Mouse (Mus musculus) kidney, embryonic 14.5 days (tissue): ENCODE data around the gene Luzp1. TPM values are rescaled to one million over a fixed set of nuclear protein-coding genes. Genes with fewer than 3 reads are reported as not detected.

Source experiments
- ATAC-seq: fragments of 200-750 bp; cut with Nextera tagmentation; 2 replicates; pipeline ENCODE4 v1.8.0; 2017; ENCODE audit warnings: moderate number of reproducible peaks, mild to moderate bottlenecking, moderate TSS enrichment, moderate library complexity; ENCODE audit not compliant: low FRiP score, low TSS enrichment
- H3K27ac ChIP-seq: fragments of 300-500 bp; sonication (generic); 2 replicates; pipeline ENCODE4 v1.5.1; 2014; ENCODE audit warnings: low read depth, mild to moderate bottlenecking, low read length, moderate library complexity, mixed read lengths
- H3K27me3 ChIP-seq: fragments of 300-500 bp; sonication (generic); 2 replicates; pipeline ENCODE4 v1.6.1; 2014; ENCODE audit warnings: mild to moderate bottlenecking, low read length; ENCODE audit not compliant: control insufficient read depth, insufficient read depth
- H3K36me3 ChIP-seq: fragments of 300-500 bp; sonication (generic); 2 replicates; pipeline ENCODE4 v1.6.1; 2014; ENCODE audit warnings: low read length, mixed read lengths; ENCODE audit not compliant: control insufficient read depth, insufficient read depth
- H3K4me1 ChIP-seq: fragments of 300-500 bp; sonication (generic); 2 replicates; pipeline ENCODE4 v1.6.1; 2014; ENCODE audit warnings: low read length, mixed read lengths; ENCODE audit not compliant: control insufficient read depth, insufficient read depth
- H3K4me2 ChIP-seq: fragments of 300-500 bp; sonication (generic); replicated peaks from 2 replicates; pipeline ENCODE4 v1.6.1; 2014; ENCODE audit warnings: low read depth, mild to moderate bottlenecking, low read length
- H3K4me3 ChIP-seq: fragments of 300-500 bp; sonication (generic); 2 replicates; pipeline ENCODE4 v1.5.1; 2014; ENCODE audit warnings: mild to moderate bottlenecking, low read length
- H3K9ac ChIP-seq: fragments of 300-500 bp; sonication (generic); 2 replicates; pipeline ENCODE4 v1.6.1; 2014; ENCODE audit warnings: low read depth, mild to moderate bottlenecking, low read length, moderate library complexity
- H3K9me3 ChIP-seq: fragments of 300-500 bp; sonication (generic); 2 replicates; pipeline ENCODE4 v1.6.1; 2016; ENCODE audit warnings: low read length; ENCODE audit not compliant: control insufficient read depth
- WGBS: fragments of 180-500 bp; shearing (Covaris S2); extraction: QIAGEN DNeasy Blood & Tissue Kit; methylation state at CpG from one replicate; pipeline ENCODE4 v1.1.7; 2014; 5-methylcytosine and 5-hydroxymethylcytosine counted together
- polyA plus RNA-seq: library from polyadenylated mRNA; unstranded; fragments of >200 nt; fragmentation: Nextera tagmentation; extraction: Ambion mirVana; gene quantifications from 2 replicates; pipeline ENCODE4 v1.2.1, GENCODE M21; 2014

Luzp1 gene
- polyA plus RNA-seq, 1 experiment from 2014 or later = 140 TPM

DNA sequence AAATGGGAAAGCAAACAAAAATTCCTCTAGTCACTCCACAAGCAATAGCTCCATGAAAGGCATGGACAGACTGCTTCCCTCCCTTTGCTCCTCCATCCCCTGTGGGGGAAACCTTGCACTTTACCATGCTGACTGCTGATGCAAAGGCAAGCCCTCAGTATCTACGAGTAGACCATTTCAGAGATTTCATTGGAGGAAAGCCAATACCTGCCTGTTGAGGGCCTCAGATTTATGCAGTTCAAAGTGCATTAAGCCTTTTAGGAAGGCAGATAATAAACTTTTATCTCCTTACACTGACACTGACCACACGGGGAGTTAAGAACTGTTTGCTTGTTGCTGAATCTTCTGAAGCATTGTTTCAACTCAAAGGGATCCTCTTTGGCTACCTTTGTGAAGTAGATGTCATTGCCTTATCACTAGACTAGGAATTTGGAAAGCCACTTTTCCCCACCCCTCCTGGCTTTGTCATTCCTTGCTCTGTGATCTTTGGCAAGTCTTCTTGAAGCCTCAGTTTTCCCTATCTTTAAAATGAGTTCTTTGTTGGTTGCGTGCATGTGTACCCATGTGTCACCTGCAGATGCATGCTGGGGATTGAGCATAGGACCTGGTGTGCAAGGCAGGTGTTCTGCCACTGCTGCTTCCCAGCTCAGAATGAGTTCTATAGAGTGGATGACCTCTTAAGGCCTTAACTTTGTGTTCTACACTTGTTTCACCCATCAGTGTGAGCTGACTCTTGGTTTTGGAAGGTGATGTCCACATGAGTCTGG lies 76.9 kb downstream of the Luzp1 start:
- no peak overlapping the region for H3K9ac ChIP-seq
- H3K4me1 ChIP-seq = 0 out of 2 replicates have a peak, but pooled peaks cover 4% of the 10 kb centered on the region
- no peaks in the 10 kb centered on the region for H3K27me3 ChIP-seq
- peaks cover 93% of the 10 kb centered on the region for H3K36me3 ChIP-seq
- WGBS = 63% methylated on average over 3 of the region's 3 CpGs
- no peaks in the 10 kb centered on the region for H3K9me3 ChIP-seq
- no peak overlapping the region for H3K4me3 ChIP-seq
- no peak for ATAC-seq
- H3K4me2 ChIP-seq = no peak overlapping the region
- H3K27ac ChIP-seq = no peak overlapping the region

DNA sequence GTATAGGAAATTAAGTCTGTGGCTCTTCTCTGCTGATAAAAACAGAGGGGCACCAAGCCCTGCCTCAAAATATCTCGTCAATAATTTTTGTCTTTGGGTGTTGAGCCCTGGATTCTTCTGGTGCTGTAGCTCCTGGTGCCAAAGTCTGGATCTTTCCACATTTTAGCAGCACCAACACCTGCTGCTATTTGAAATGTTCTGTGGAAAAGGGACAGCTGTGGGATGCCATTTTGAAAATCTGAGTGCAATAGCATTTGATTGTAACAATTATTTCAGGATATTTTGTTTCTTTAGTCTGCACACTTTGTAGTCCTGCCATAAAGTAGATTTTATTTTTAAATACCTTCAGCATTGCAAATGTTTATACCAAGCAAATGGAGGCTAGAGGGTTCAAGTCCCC lies 78.2 kb downstream of the Luzp1 start:
- Histone ChIP-seq H3K27me3 (no peaks in the 10 kb centered on the region), H3K4me1 (0 out of 2 replicates have a peak, but pooled peaks cover 4% of the 10 kb centered on the region), H3K36me3 (peaks cover 93% of the 10 kb centered on the region), H3K9ac (no peak overlapping the region), H3K27ac (no peak overlapping the region), H3K9me3 (no peaks in the 10 kb centered on the region), H3K4me2 (no peak overlapping the region), H3K4me3 (no peak overlapping the region)
- WGBS = 81% methylated on average over 1 of the region's 1 CpGs
- no peak for ATAC-seq

DNA sequence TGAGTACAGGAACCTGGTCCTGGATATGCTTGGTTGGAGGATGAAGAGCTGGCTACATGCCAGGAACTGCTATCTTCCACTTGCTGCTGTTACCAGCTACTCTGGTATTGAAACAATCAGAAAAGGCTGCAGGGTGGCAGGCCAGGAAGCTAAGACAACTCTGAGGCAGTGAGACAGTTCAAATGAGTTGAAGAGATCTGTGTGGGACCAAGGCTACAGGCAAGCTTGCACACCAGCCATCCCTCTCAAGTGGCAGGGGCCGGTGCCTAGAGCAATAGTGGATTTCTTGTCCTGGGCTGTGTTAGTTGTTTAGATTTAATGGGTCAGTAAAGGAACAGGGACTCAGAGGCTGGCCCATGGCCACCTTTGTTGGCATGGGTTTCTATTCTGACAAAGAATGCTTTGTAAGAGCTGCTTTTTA lies 78.8 kb downstream of the Luzp1 start:
- no peak overlapping the region for H3K9ac ChIP-seq
- H3K36me3 ChIP-seq = peaks cover 93% of the 10 kb centered on the region
- no peaks in the 10 kb centered on the region for H3K27me3 ChIP-seq
- whole genome bisulfite sequencing = 100% methylated on average over 1 of the region's 1 CpGs
- no peak overlapping the region for H3K27ac ChIP-seq
- H3K4me2 ChIP-seq = no peak overlapping the region
- 0 out of 2 replicates have a peak, but pooled peaks cover 4% of the 10 kb centered on the region for H3K4me1 ChIP-seq
- ATAC-seq = no peak
- no peak overlapping the region for H3K4me3 ChIP-seq
- no peaks in the 10 kb centered on the region for H3K9me3 ChIP-seq

DNA sequence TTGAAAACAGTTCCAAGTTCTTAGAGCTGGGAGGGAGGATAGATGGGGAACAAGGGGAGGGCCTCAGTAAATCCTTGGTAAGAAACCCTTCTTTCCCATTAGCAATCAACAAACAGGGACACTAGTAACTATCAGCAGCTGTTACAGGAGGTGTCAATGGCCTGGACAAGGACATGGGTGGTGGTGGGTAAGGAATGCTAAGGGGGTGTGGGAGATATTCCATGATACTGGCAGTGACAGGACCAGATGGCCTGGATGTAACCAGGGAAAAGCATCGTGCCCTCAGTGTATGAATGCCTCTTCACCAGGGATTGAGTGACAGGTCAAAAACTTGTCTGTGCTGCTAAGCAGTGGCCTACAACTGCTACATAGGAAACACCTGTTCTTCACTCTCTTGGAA lies 83.5 kb downstream of the Luzp1 start:
- Histone ChIP-seq H3K27ac (no peak overlapping the region), H3K27me3 (no peaks in the 10 kb centered on the region), H3K4me2 (no peak overlapping the region), H3K36me3 (peaks cover 96% of the 10 kb centered on the region), H3K9me3 (no peaks in the 10 kb centered on the region), H3K4me3 (no peak overlapping the region), H3K9ac (no peak overlapping the region), H3K4me1 (0 out of 2 replicates have a peak, but pooled peaks cover 4% of the 10 kb centered on the region)
- no peak for ATAC-seq
- 77% methylated on average over 1 of the region's 1 CpGs for WGBS

DNA sequence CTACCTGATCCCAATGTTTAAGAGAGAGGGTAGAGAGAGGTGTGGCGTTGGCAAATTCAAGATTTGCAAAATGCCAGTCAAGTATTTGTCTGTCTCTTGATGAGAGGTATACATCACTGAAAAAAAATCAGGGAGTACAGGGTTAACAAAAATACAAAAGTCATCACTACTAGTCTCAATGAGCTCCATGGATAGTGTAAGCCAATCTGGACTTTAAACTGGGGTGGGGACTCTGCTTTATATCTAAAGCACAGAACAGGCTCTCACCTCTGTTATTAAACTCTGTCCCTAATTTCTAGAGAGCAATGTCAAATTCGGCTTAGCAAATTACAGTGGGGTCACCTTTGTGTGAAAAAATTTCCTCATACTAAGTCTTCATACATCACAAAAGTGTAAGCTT lies 88.1 kb downstream of the Luzp1 start:
- Histone ChIP-seq H3K36me3 (peaks cover 94% of the 10 kb centered on the region), H3K4me3 (no peak overlapping the region), H3K9me3 (no peaks in the 10 kb centered on the region), H3K4me1 (no peaks in the 10 kb centered on the region), H3K27ac (no peak overlapping the region), H3K27me3 (no peaks in the 10 kb centered on the region), H3K4me2 (no peak overlapping the region), H3K9ac (no peak overlapping the region)
- no peak for ATAC-seq
- 91% methylated on average over 2 of the region's 2 CpGs for WGBS

DNA sequence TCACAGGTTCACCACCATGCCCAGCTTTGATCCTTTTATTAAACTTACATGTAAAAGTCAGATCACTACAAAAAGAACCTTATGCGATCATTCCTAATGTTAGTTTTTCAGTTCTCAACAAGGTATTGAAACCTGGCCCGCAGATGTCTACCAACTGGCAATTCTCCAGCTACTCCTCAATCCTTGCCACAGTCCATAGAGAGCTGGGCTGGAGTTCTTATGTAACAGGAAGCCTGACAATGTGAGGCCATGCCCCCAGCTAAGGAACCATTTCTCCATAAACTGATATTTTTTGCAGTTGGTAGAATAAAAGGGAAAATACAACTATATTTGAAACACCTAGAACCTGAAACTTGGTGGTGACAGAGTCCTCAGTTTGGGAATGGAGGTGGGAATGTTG lies 90.1 kb downstream of the Luzp1 start:
- WGBS = 91% methylated on average over 2 of the region's 2 CpGs

DNA sequence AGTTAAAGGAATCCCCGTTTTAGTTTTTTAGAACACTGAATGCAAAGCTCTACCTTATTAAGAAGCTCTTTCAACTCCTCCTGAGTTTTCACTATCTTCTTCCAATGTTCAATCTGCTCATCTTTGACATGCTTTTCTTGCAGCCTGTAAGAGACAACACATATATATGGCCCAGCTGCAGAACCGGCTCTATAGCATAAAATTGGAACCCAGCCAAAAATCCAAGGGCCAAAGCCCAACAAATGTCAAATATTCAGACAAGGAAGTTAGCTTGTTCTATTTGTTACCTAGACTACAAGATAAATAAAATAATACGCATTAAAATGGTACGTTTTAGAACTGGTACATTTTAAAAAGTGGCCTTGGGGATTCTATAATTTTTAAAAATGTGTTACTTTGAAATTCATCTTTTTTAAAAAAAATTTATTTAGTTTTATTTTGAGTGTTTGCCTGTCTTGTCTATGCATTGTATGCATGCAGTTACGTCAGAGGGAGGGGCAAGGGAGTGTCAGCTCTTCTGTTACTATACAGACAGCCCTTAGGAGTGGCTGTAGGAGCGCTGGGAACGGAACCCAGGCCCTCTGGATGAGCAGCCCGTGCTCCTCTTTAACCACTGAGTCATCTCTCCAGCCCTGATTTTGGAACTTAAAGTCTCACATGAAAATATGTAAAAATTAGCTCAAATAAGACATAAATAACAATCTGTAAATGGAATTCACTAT lies 90.9 kb downstream of the Luzp1 start:
- H3K36me3 ChIP-seq = peaks cover 92% of the 10 kb centered on the region
- WGBS = 90% methylated on average over 8 of the region's 8 CpGs
- no peak overlapping the region for H3K27ac ChIP-seq
- H3K4me3 ChIP-seq = no peak overlapping the region
- no peak for ATAC-seq
- H3K4me1 ChIP-seq = no peaks in the 10 kb centered on the region
- H3K4me2 ChIP-seq = no peak overlapping the region
- no peak overlapping the region for H3K9ac ChIP-seq
- no peaks in the 10 kb centered on the region for H3K9me3 ChIP-seq
- H3K27me3 ChIP-seq = no peaks in the 10 kb centered on the region

More for the DNA sequence above, 90.1 kb downstream of the Luzp1 start:
- Histone ChIP-seq H3K36me3 (peaks cover 90% of the 10 kb centered on the region), H3K4me1 (no peaks in the 10 kb centered on the region), H3K27me3 (no peaks in the 10 kb centered on the region), H3K9me3 (no peaks in the 10 kb centered on the region), H3K4me2 (no peak overlapping the region), H3K9ac (no peak overlapping the region), H3K27ac (no peak overlapping the region), H3K4me3 (no peak overlapping the region)
- no peak for ATAC-seq

DNA sequence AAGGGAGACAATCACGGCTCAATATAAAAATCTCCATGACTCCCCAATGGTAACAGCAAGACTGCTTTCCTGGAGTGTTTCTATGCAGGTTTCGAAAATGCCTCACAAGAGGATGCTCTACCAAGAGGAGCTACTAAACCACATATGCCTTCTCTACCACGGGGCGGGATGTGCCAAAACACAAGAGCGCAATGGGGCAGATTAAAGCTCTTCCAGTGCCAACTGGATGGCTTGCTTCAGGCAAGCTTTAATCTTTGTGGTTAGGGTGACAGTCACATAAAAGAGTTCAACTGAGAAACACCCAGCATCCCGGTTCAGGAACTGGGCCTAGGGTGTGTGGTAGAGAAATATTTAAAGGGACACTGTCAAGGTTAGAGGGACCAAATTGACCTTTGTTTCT lies 93.2 kb downstream of the Luzp1 start:
- H3K4me3 ChIP-seq = no peak overlapping the region
- 83% methylated on average over 6 of the region's 6 CpGs for WGBS
- H3K4me1 ChIP-seq = no peaks in the 10 kb centered on the region
- no peaks in the 10 kb centered on the region for H3K9me3 ChIP-seq
- no peaks in the 10 kb centered on the region for H3K27me3 ChIP-seq
- peaks cover 91% of the 10 kb centered on the region for H3K36me3 ChIP-seq
- H3K4me2 ChIP-seq = no peak overlapping the region
- ATAC-seq = no peak
- H3K27ac ChIP-seq = no peak overlapping the region
- no peak overlapping the region for H3K9ac ChIP-seq

DNA sequence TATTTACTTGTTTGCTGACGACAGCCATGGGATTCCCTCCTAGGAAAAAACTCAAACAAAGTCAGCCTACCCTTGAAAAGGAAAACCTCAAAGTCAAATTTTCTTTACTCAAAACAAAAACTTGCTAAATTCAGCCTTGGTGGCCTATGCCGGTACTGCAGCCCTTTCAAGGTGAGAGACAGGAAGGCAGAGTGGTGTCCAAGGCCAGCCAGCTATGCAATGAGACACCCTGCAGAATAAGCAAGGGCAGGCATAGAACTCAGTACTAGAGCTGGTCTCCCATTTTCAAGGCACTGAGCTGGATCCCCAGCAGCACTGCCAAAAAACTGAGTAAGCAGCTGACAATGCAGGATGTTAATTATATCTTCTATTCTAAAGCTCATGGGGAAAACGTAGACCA lies 99.1 kb downstream of the Luzp1 start:
- Histone ChIP-seq H3K4me1 (no peaks in the 10 kb centered on the region), H3K4me2 (no peak overlapping the region), H3K9ac (no peak overlapping the region), H3K36me3 (peaks cover 82% of the 10 kb centered on the region), H3K9me3 (no peaks in the 10 kb centered on the region), H3K4me3 (no peak overlapping the region), H3K27ac (no peak overlapping the region), H3K27me3 (no peaks in the 10 kb centered on the region)
- no peak for ATAC-seq
- 84% methylated on average over 3 of the region's 3 CpGs for WGBS
